Mouse (Mus musculus) C2C12 (cell line): ENCODE measurements around the gene Lrrc4c.

Experiments
- CEBPB ChIP-seq: IDR thresholded peaks from one replicate; pipeline ENCODE4 v1.6.1; 2011; ENCODE audit warnings: low read depth, mild to moderate bottlenecking, control low read depth, moderate library complexity
- CTCF ChIP-seq: IDR thresholded peaks from one replicate; pipeline ENCODE4 v1.5.1; 2011; ENCODE audit not compliant: control insufficient read depth, insufficient read depth, insufficient read length
- MYOD1 ChIP-seq: IDR thresholded peaks from one replicate; pipeline ENCODE4 v1.6.1; 2011; ENCODE audit warnings: low read depth; ENCODE audit not compliant: control insufficient read depth, insufficient read length
- MYOG ChIP-seq: IDR thresholded peaks from one replicate; pipeline ENCODE4 v1.6.1; 2011; ENCODE audit not compliant: control insufficient read depth, insufficient read length; ENCODE audit errors: extremely low read depth
- USF1 ChIP-seq: IDR thresholded peaks from one replicate; pipeline ENCODE4 v1.6.1; 2011; ENCODE audit warnings: low read depth, mild to moderate bottlenecking, control low read depth, moderate library complexity

DNA sequence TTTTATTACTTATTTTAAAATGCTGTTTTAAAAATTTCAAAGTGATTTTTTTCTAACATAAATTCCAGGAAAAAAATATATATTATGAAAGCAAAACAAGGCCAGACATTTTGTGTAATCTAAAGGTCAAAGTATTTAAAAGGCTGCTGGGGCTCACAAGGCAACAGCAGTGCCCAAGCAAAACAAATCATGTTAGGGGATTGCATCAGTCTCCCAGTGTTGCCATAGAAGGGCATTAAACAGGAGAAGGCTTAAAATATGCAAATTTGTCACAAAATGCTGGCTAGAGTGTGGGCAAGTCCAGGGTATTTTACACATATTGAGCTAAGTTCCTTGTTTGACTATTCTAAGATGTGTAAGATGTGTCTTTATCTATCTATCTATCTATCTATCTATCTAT lies 437.1 kb downstream of the Lrrc4c start:
- TF ChIP-seq CTCF (no peak), USF1 (no peak), MYOD1 (no peak), MYOG (no peak), CEBPB (no peak)
